Mouse (Mus musculus) heart, embryonic 11.5 days (tissue): Measurements from ENCODE around the gene Gm16405. TPM values are rescaled to one million over a fixed set of nuclear protein-coding genes. Genes with fewer than 3 reads are reported as not detected.
"Not testable (repeated sequence)": the region's sequence is repeated elsewhere in the genome, so short reads cannot be mapped to it uniquely, and the experiment has no call there.

Experiments
- ATAC-seq: fragments of 200-750 bp; cut with Nextera tagmentation; replicated peaks from 2 replicates; pipeline ENCODE4 v1.8.0; 2017; ENCODE audit warnings: moderate library complexity; ENCODE audit not compliant: insufficient number of reproducible peaks, low FRiP score, low TSS enrichment
- H3K27ac ChIP-seq: fragments of 300-500 bp; sonication (generic); 2 replicates; pipeline ENCODE4 v1.5.1; 2014; ENCODE audit warnings: mild to moderate bottlenecking, low read depth, low read length
- H3K27me3 ChIP-seq: fragments of 300-500 bp; sonication (generic); 2 replicates; pipeline ENCODE4 v1.6.1; 2014; ENCODE audit warnings: mild to moderate bottlenecking, low read length, mixed read lengths; ENCODE audit not compliant: control insufficient read depth, insufficient read depth
- H3K36me3 ChIP-seq: fragments of 300-500 bp; sonication (generic); 2 replicates; pipeline ENCODE4 v1.6.1; 2014; ENCODE audit warnings: mild to moderate bottlenecking, low read length, moderate library complexity, mixed read lengths; ENCODE audit not compliant: control insufficient read depth, insufficient read depth
- H3K4me1 ChIP-seq: fragments of 300-500 bp; sonication (generic); 2 replicates; pipeline ENCODE4 v1.6.1; 2014; ENCODE audit warnings: low read length; ENCODE audit not compliant: control insufficient read depth, insufficient read depth
- H3K4me2 ChIP-seq: fragments of 300-500 bp; sonication (generic); 2 replicates; pipeline ENCODE4 v1.6.1; 2014; ENCODE audit warnings: mild to moderate bottlenecking, moderate library complexity
- H3K4me3 ChIP-seq: fragments of 300-500 bp; sonication (generic); 2 replicates; pipeline ENCODE4 v1.5.1; 2014; ENCODE audit warnings: low read depth, low read length
- H3K9ac ChIP-seq: fragments of 300-500 bp; sonication (generic); 2 replicates; pipeline ENCODE4 v1.6.1; 2014; ENCODE audit warnings: mild to moderate bottlenecking, low read depth, low read length, moderate library complexity
- H3K9me3 ChIP-seq: fragments of 300-500 bp; sonication (generic); replicated peaks from 2 replicates; pipeline ENCODE4 v1.6.1; 2016; ENCODE audit warnings: low read length; ENCODE audit not compliant: control insufficient read depth
- WGBS: fragments of 180-500 bp; shearing (Covaris S2); extraction: QIAGEN DNeasy Blood & Tissue Kit; methylation state at CpG from one replicate; pipeline ENCODE4 v1.1.7; 2014; ENCODE audit not compliant: insufficient replicate concordance; 5-methylcytosine and 5-hydroxymethylcytosine counted together
- polyA plus RNA-seq: library from polyadenylated mRNA; unstranded; fragments of >200 nt; fragmentation: Nextera tagmentation; extraction: Ambion mirVana; gene quantifications from 2 replicates; pipeline ENCODE4 v1.2.1, GENCODE M21; 2014

Gene Gm16405
- not detected in 2 replicates for polyA plus RNA-seq

- not testable (repeated sequence) for ATAC-seq, H3K36me3 ChIP-seq, H3K4me3 ChIP-seq, H3K27me3 ChIP-seq, H3K27ac ChIP-seq, H3K9ac ChIP-seq, H3K9me3 ChIP-seq, H3K4me1 ChIP-seq, H3K4me2 ChIP-seq
- no CpG with 5 or more reads among the region's 7 CpGs for WGBS
Observed at GRCm38 (mm10) chrX:54530908-54531307, at the start of gene Gm16405. Gm16405 (plus strand) TSS chrX:54531208.

Other genes starting within 250 kb of the Gm16405 start
- not detected in 2 replicates for gene Gm16430, start 91.0 kb downstream of the Gm16405 start, polyA plus RNA-seq